Mouse (Mus musculus): ENCODE measurements around the gene Hnrnpf. TPM values are rescaled to one million over a fixed set of nuclear protein-coding genes. Genes with fewer than 3 reads are reported as not detected.
A peak's percentile ranks its signal among the peaks of the same experiment; 100 is the strongest.

Hnrnpf gene
- polyA plus RNA-seq, 1 experiment from 2014 or later = 514 TPM

GRCm38 (mm10) chr6:117878700-117879407, 21.3 kb upstream of the Hnrnpf start:
- H3K4me1 ChIP-seq = peaks cover 12% of the 10 kb centered on the region
- H3K36me3 ChIP-seq (ENCODE audit: poor library complexity, severe bottlenecking) = no peaks in the 10 kb centered on the region
- H3K4me2 ChIP-seq = peak overlapping the region; percentile 68
- H3K27me3 ChIP-seq = peaks cover 5% of the 10 kb centered on the region; the same call in 1 of the 2 replicates
- WGBS = 13% methylated on average over 26 of the region's 26 CpGs
- peak overlapping the region; percentile 73 for H3K9ac ChIP-seq
- H3K9me3 ChIP-seq (replicated peaks) = no peaks in the 10 kb centered on the region
- peak overlapping the region; percentile 49 for H3K4me3 ChIP-seq
- ATAC-seq = peak; percentile 90
- H3K27ac ChIP-seq = peak overlapping the region; percentile 97

- Histone ChIP-seq H3K27me3 (peaks cover 5% of the 10 kb centered on the region; the same call in 1 of the 2 replicates), H3K4me3 (peak overlapping the region; percentile 49)
- under 1% methylated on average over 67 of the region's 67 CpGs for WGBS
These were observed 20.6 kb upstream of the Hnrnpf start for GRCm38 (mm10) chr6:117879408-117880115.

GRCm38 (mm10) chr6:117880394-117880838, 19.7 kb upstream of the Hnrnpf start:
- ATAC-seq = no peak
- Histone ChIP-seq H3K4me2 (peak overlapping the region; percentile 68), H3K27me3 (peaks cover 5% of the 10 kb centered on the region; the same call in 1 of the 2 replicates), H3K9me3 (replicated peaks) (no peaks in the 10 kb centered on the region), H3K9ac (peak overlapping the region; percentile 73; the same call in 1 of the 2 replicates), H3K36me3 (ENCODE audit: poor library complexity, severe bottlenecking) (no peaks in the 10 kb centered on the region), H3K4me1 (peaks cover 12% of the 10 kb centered on the region), H3K4me3 (peak overlapping the region; percentile 49), H3K27ac (peak overlapping the region; percentile 97)
- WGBS = 37% methylated on average over 3 of the region's 3 CpGs

More at GRCm38 (mm10) chr6:117879408-117880115, 20.6 kb upstream of the Hnrnpf start:
- H3K36me3 ChIP-seq (ENCODE audit: poor library complexity, severe bottlenecking) = no peaks in the 10 kb centered on the region
- peak overlapping the region; percentile 68 for H3K4me2 ChIP-seq
- peak overlapping the region; percentile 73 for H3K9ac ChIP-seq
- H3K4me1 ChIP-seq = peaks cover 12% of the 10 kb centered on the region
- peak; percentile 95 for ATAC-seq
- no peaks in the 10 kb centered on the region for H3K9me3 ChIP-seq (replicated peaks)
- H3K27ac ChIP-seq = peak overlapping the region; percentile 97

- H3K9me3 ChIP-seq (replicated peaks) = no peaks in the 10 kb centered on the region
- H3K4me3 ChIP-seq = no peak overlapping the region
- 38% methylated on average over 7 of the region's 7 CpGs for WGBS
- H3K4me2 ChIP-seq = peak overlapping the region; percentile 68; the same call in 1 of the 2 replicates
- ATAC-seq = no peak
- H3K36me3 ChIP-seq (ENCODE audit: poor library complexity, severe bottlenecking) = no peaks in the 10 kb centered on the region
- H3K27ac ChIP-seq = no peak overlapping the region
- peaks cover 2% of the 10 kb centered on the region; the same call in 1 of the 2 replicates for H3K27me3 ChIP-seq
- H3K9ac ChIP-seq = no peak overlapping the region
- H3K4me1 ChIP-seq = peaks cover 12% of the 10 kb centered on the region
These were observed 18.9 kb upstream of the Hnrnpf start for GRCm38 (mm10) chr6:117881229-117881628.

- Histone ChIP-seq H3K9ac (no peak overlapping the region), H3K4me2 (no peak overlapping the region), H3K4me3 (no peak overlapping the region), H3K36me3 (ENCODE audit: poor library complexity, severe bottlenecking) (no peaks in the 10 kb centered on the region), H3K4me1 (peaks cover 12% of the 10 kb centered on the region), H3K27me3 (no peaks in the 10 kb centered on the region), H3K9me3 (replicated peaks) (no peaks in the 10 kb centered on the region), H3K27ac (no peak overlapping the region)
- no peak for ATAC-seq
- WGBS = 82% methylated on average over 7 of the region's 7 CpGs
These were observed 18.1 kb upstream of the Hnrnpf start for GRCm38 (mm10) chr6:117881997-117882396.

- H3K4me3 ChIP-seq = no peak overlapping the region
- H3K27me3 ChIP-seq = no peaks in the 10 kb centered on the region
- H3K9me3 ChIP-seq (replicated peaks) = no peaks in the 10 kb centered on the region
- peaks cover 10% of the 10 kb centered on the region; the same call in 1 of the 2 replicates for H3K4me1 ChIP-seq
- H3K36me3 ChIP-seq (ENCODE audit: poor library complexity, severe bottlenecking) = no peaks in the 10 kb centered on the region
- H3K4me2 ChIP-seq = no peak overlapping the region
- 85% methylated on average over 2 of the region's 2 CpGs for WGBS
- ATAC-seq = no peak
- H3K9ac ChIP-seq = no peak overlapping the region
- no peak overlapping the region for H3K27ac ChIP-seq
These were observed 14.2 kb upstream of the Hnrnpf start for GRCm38 (mm10) chr6:117885943-117886342.

- no peak for ATAC-seq
- Histone ChIP-seq H3K36me3 (ENCODE audit: poor library complexity, severe bottlenecking) (no peaks in the 10 kb centered on the region), H3K4me3 (no peak overlapping the region), H3K9me3 (replicated peaks) (no peaks in the 10 kb centered on the region), H3K27ac (no peak overlapping the region), H3K9ac (no peak overlapping the region), H3K4me1 (peaks cover 7% of the 10 kb centered on the region; the same call in 1 of the 2 replicates), H3K27me3 (no peaks in the 10 kb centered on the region), H3K4me2 (no peak overlapping the region)
- 76% methylated on average over 1 of the region's 1 CpGs for WGBS
These were observed 12.1 kb upstream of the Hnrnpf start for GRCm38 (mm10) chr6:117888032-117888431.

GRCm38 (mm10) chr6:117888642-117889096, 11.5 kb upstream of the Hnrnpf start:
- WGBS = 59% methylated on average over 2 of the region's 2 CpGs

GRCm38 (mm10) chr6:117890257-117890656, 9.9 kb upstream of the Hnrnpf start:
- 91% methylated on average over 6 of the region's 6 CpGs for WGBS

More at GRCm38 (mm10) chr6:117888642-117889096, 11.5 kb upstream of the Hnrnpf start:
- H3K4me1 ChIP-seq = peaks cover 7% of the 10 kb centered on the region; the same call in 1 of the 2 replicates
- 0 out of 2 replicates have a peak overlapping the region, but pooled peaks have one; percentile 9 for H3K9ac ChIP-seq
- no peak for ATAC-seq
- H3K4me3 ChIP-seq = no peak overlapping the region
- H3K27ac ChIP-seq = no peak overlapping the region
- no peaks in the 10 kb centered on the region for H3K36me3 ChIP-seq (ENCODE audit: poor library complexity, severe bottlenecking)
- H3K27me3 ChIP-seq = no peaks in the 10 kb centered on the region
- H3K9me3 ChIP-seq (replicated peaks) = no peaks in the 10 kb centered on the region
- H3K4me2 ChIP-seq = no peak overlapping the region

GRCm38 (mm10) chr6:117891369-117892160, 8.6 kb upstream of the Hnrnpf start:
- Histone ChIP-seq H3K4me3 (no peak overlapping the region), H3K4me2 (no peak overlapping the region), H3K9me3 (replicated peaks) (no peaks in the 10 kb centered on the region), H3K4me1 (peaks cover 7% of the 10 kb centered on the region; the same call in 1 of the 2 replicates), H3K27ac (no peak overlapping the region), H3K36me3 (ENCODE audit: poor library complexity, severe bottlenecking) (no peaks in the 10 kb centered on the region), H3K9ac (no peak overlapping the region), H3K27me3 (no peaks in the 10 kb centered on the region)
- WGBS = 68% methylated on average over 14 of the region's 14 CpGs
- no peak for ATAC-seq

More at GRCm38 (mm10) chr6:117890257-117890656, 9.9 kb upstream of the Hnrnpf start:
- Histone ChIP-seq H3K4me2 (no peak overlapping the region), H3K4me1 (peaks cover 7% of the 10 kb centered on the region; the same call in 1 of the 2 replicates), H3K4me3 (no peak overlapping the region), H3K36me3 (ENCODE audit: poor library complexity, severe bottlenecking) (no peaks in the 10 kb centered on the region), H3K27ac (no peak overlapping the region), H3K9ac (no peak overlapping the region), H3K27me3 (no peaks in the 10 kb centered on the region), H3K9me3 (replicated peaks) (no peaks in the 10 kb centered on the region)
- ATAC-seq = no peak

- ATAC-seq = no peak
- Histone ChIP-seq H3K9me3 (replicated peaks) (no peaks in the 10 kb centered on the region), H3K9ac (no peak overlapping the region), H3K36me3 (ENCODE audit: poor library complexity, severe bottlenecking) (no peaks in the 10 kb centered on the region), H3K4me1 (peaks cover 7% of the 10 kb centered on the region; the same call in 1 of the 2 replicates), H3K27ac (no peak overlapping the region), H3K27me3 (no peaks in the 10 kb centered on the region), H3K4me3 (no peak overlapping the region), H3K4me2 (no peak overlapping the region)
- 77% methylated on average over 3 of the region's 3 CpGs for whole genome bisulfite sequencing
These were observed 7.7 kb upstream of the Hnrnpf start for GRCm38 (mm10) chr6:117892386-117892785.
